Mouse (Mus musculus) kidney, postnatal 25 days (tissue): ENCODE measurements around the gene Tgif2lx1.
"Not testable (repeated sequence)": the region's sequence is repeated elsewhere in the genome, so short reads cannot be mapped to it uniquely, and the experiment has no call there.

ENCODE experiments used
- DNase-seq, 2 experiments: peaks; one replicate each; pipeline ENCODE4 v3.0.0; 2021; ENCODE audit warnings: mixed read lengths in 2 of 2

Gene Tgif2lx1

GRCm38 (mm10) chrX:118480637-118481036 lies at the start of gene Tgif2lx1:
TSS of gene Tgif2lx1 (minus strand) at chrX:118480737.
- not testable (repeated sequence) for DNase-seq
